Mouse (Mus musculus) liver, postnatal 0 days (tissue): Measurements from ENCODE around the gene Rgn.

Source experiments
- CTCF ChIP-seq: sonication (generic); IDR thresholded peaks from 2 replicates; pipeline ENCODE4 v1.5.1; 2016; ENCODE audit warnings: antibody characterized with exemption, low read depth
- EP300 ChIP-seq: IDR thresholded peaks from 2 replicates; pipeline ENCODE4 v1.6.1; 2016; ENCODE audit warnings: antibody characterized with exemption, low read depth, mild to moderate bottlenecking

DNA sequence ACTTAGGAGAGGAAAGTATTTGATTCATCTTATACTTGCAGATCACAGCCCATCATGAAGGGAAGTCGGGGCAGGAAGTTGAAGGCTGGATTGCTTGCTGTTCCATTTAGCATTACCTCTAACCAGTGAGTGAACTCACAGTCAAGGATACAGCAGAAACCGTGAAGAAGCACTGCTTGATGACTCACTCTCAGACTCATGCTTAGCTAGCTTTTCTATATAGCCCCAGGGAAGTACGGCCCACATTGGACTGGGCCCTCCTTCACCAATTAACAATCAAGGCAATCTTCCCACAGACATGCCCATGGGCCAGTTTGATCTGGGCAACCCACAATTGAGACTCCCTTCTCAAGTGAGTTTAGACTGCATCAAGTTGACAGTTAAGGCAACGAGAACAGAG lies 14.4 kb downstream of the Rgn start:
- TF ChIP-seq EP300 (no peak), CTCF (no peak)
